Mouse (Mus musculus) intestine, embryonic 16.5 days (tissue): ENCODE measurements around the gene Hist2h2aa2. TPM values are rescaled to one million over a fixed set of nuclear protein-coding genes. Genes with fewer than 3 reads are reported as not detected.
"Not testable (repeated sequence)": the region's sequence is repeated elsewhere in the genome, so short reads cannot be mapped to it uniquely, and the experiment has no call there.

Source experiments
- ATAC-seq: fragments of 200-750 bp; cut with Nextera tagmentation; 2 replicates; pipeline ENCODE4 v1.8.0; 2017; ENCODE audit warnings: moderate TSS enrichment, moderate library complexity
- H3K27ac ChIP-seq: fragments of 300-500 bp; sonication (generic); 2 replicates; pipeline ENCODE4 v1.5.1; 2014; ENCODE audit warnings: mild to moderate bottlenecking, low read length
- H3K27me3 ChIP-seq: fragments of 300-500 bp; sonication (generic); replicated peaks from 2 replicates; pipeline ENCODE4 v1.6.1; 2014; ENCODE audit warnings: low read length, control low read depth, mixed read lengths; ENCODE audit not compliant: control insufficient read depth, insufficient read depth
- H3K36me3 ChIP-seq: fragments of 300-500 bp; sonication (generic); 2 replicates; pipeline ENCODE4 v1.6.1; 2014; ENCODE audit warnings: low read length, control low read depth; ENCODE audit not compliant: control insufficient read depth, insufficient read depth
- H3K4me1 ChIP-seq: fragments of 300-500 bp; sonication (generic); 2 replicates; pipeline ENCODE4 v1.6.1; 2014; ENCODE audit warnings: low read length, control low read depth, mixed read lengths; ENCODE audit not compliant: control insufficient read depth, insufficient read depth
- H3K4me2 ChIP-seq: fragments of 300-500 bp; sonication (generic); 2 replicates; pipeline ENCODE4 v1.6.1; 2014; ENCODE audit warnings: low read depth, low read length, control low read depth
- H3K4me3 ChIP-seq: fragments of 300-500 bp; sonication (generic); 2 replicates; pipeline ENCODE4 v1.5.1; 2014; ENCODE audit warnings: mild to moderate bottlenecking, low read length
- H3K9ac ChIP-seq: fragments of 300-500 bp; sonication (generic); 2 replicates; pipeline ENCODE4 v1.6.1; 2014; ENCODE audit warnings: low read depth, low read length
- H3K9me3 ChIP-seq: fragments of 300-500 bp; sonication (generic); 2 replicates; pipeline ENCODE4 v1.6.1; 2016; ENCODE audit warnings: low read length, control low read depth; ENCODE audit not compliant: control insufficient read depth
- WGBS: fragments of 180-500 bp; shearing (Covaris S2); extraction: QIAGEN DNeasy Blood & Tissue Kit; methylation state at CpG from one replicate; pipeline ENCODE4 v1.1.7; 2014; 5-methylcytosine and 5-hydroxymethylcytosine counted together
- polyA plus RNA-seq: library from polyadenylated mRNA; unstranded; fragments of >200 nt; fragmentation: Nextera tagmentation; extraction: Ambion mirVana; gene quantifications from 2 replicates; pipeline ENCODE4 v1.2.1, GENCODE M21; 2015

Gene Hist2h2aa2
- polyA plus RNA-seq, 1 experiment from 2014 or later = 37.3 TPM

- 0 out of 2 replicates have a peak overlapping the region, but pooled peaks have one; percentile 37 for H3K9ac ChIP-seq
- H3K4me3 ChIP-seq = peak overlapping the region; percentile 50
- ATAC-seq = no peak
- no peaks in the 10 kb centered on the region for H3K36me3 ChIP-seq
- 0 out of 2 replicates have a peak overlapping the region, but pooled peaks have one; percentile 9 for H3K27ac ChIP-seq
- H3K4me2 ChIP-seq = peak overlapping the region; percentile 56
- H3K27me3 ChIP-seq = no peaks in the 10 kb centered on the region
- peaks cover 23% of the 10 kb centered on the region for H3K4me1 ChIP-seq
- no peaks in the 10 kb centered on the region for H3K9me3 ChIP-seq
- WGBS = 34% methylated on average over 6 of the region's 6 CpGs
These were observed 8.3 kb upstream of the Hist2h2aa2 start for GRCm38 (mm10) chr3:96248141-96249033.

DNA sequence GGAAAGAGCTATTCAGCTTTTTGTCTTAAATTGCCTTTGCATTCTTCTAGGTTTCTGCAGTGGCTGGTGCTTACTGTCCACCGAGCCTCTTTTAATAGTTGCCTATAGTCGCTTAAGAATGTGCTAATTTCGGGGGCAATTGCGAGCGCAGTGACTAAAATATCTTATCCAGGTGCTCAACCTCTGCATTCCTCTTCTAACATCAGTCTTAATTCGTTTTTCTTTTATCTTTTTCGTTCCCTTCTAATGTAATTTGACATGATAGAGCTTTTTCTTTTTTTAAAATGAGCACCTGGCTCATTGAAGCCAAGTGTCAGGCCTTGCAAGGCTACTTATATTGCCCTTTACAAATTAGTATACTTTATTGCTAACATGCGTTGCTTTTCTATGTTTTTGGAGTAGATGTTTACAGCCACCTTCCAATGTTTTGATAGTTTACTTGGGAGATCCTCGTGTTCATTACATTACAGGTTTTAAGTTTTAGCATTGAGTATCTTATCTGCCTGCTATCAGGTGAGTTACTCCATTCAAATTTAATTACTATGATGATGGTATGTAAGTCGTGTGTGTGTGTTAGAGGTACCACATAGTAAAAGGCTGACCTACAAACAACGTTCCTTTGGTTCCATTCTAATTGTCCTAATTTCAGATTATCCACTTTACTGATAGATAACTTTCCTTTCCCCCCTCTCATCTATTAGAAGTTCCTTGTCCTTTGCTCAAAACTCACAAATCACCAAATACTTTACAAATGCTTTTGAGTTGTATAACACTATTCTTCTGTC, 7.5 kb upstream of the Hist2h2aa2 start:
- Histone ChIP-seq H3K4me3 (peak overlapping the region; percentile 50), H3K4me2 (peak overlapping the region; percentile 56), H3K9ac (peak overlapping the region; percentile 62), H3K9me3 (no peaks in the 10 kb centered on the region), H3K27ac (peak overlapping the region; percentile 50), H3K36me3 (no peaks in the 10 kb centered on the region), H3K4me1 (peaks cover 23% of the 10 kb centered on the region), H3K27me3 (no peaks in the 10 kb centered on the region)
- 4% methylated on average over 11 of the region's 11 CpGs for WGBS
- no peak for ATAC-seq

- Histone ChIP-seq H3K27ac (peak within 1 kb of the TSS; percentile 50), H3K4me2 (peak within 1 kb of the TSS; percentile 56), H3K9ac (peak within 1 kb of the TSS; percentile 62), H3K4me3 (peak within 1 kb of the TSS; percentile 50), H3K4me1 (peaks cover 23% of the 10 kb centered on the region)
- 0% methylated on average over 6 of the region's 47 CpGs for WGBS
- not testable (repeated sequence) for H3K9me3 ChIP-seq, H3K36me3 ChIP-seq, H3K27me3 ChIP-seq
- ATAC-seq = peak; percentile 92
These were observed 6.4 kb upstream of the Hist2h2aa2 start, which contains the start of gene Hist2h3c1 for GRCm38 (mm10) chr3:96246427-96246856. TSS of gene Hist2h3c1 (plus strand) at chr3:96246685.

GRCm38 (mm10) chr3:96246018-96246417, 5.9 kb upstream of the Hist2h2aa2 start:
- WGBS = 1% methylated on average over 10 of the region's 21 CpGs
- H3K27ac ChIP-seq, H3K36me3 ChIP-seq, H3K4me2 ChIP-seq, H3K27me3 ChIP-seq, ATAC-seq, H3K9ac ChIP-seq, H3K9me3 ChIP-seq: not testable (repeated sequence)
- Histone ChIP-seq H3K4me1 (peaks cover 23% of the 10 kb centered on the region), H3K4me3 (peak overlapping the region; percentile 38)

GRCm38 (mm10) chr3:96245003-96245886, 5.2 kb upstream of the Hist2h2aa2 start, which contains the start of gene Hist2h2aa1:
TSS of gene Hist2h2aa1 (plus strand) at chr3:96245497.
- not testable (repeated sequence) for H3K27me3 ChIP-seq, H3K36me3 ChIP-seq, H3K9me3 ChIP-seq
- Histone ChIP-seq H3K27ac (peak within 1 kb of the TSS; percentile 84), H3K4me1 (peaks cover 23% of the 10 kb centered on the region), H3K9ac (peak within 1 kb of the TSS; percentile 65), H3K4me2 (peak within 1 kb of the TSS; percentile 40), H3K4me3 (peak within 1 kb of the TSS; percentile 41)
- WGBS = 0% methylated on average over 29 of the region's 88 CpGs
- peak; percentile 85 for ATAC-seq

DNA sequence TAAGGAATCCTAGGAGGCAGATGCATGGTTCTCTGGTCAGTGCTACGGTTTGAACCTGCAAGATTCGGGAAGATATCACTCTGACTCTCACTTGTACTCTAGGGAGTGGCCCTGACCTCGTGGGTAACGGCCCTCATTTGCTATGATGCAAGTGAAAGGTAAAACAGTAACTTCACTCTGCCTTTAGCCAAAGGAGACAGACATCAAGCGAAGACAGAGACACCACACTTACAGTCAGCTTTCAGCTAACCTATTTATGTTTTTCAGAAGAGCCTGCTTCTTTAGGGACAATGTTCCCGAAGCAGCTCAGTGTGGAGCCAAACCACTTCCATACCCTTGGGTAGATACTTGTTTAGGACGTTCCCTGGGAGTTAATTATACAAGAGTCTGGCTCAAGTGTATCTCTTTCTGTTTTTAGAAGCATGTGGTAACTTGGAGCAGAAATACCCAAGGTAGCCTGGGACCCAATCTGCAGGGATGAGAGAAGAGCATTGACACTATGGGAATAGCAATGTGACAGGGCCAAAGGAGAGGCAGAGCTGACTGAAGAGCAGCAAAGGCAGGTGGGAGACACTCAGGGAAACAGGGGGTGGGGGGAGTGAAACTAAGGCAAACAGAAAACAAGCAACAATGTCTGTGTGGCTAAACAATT, 4.0 kb upstream of the Hist2h2aa2 start:
- Histone ChIP-seq H3K9ac (peak overlapping the region; percentile 65; the same call in 1 of the 2 replicates), H3K4me3 (no peak overlapping the region), H3K27me3 (no peaks in the 10 kb centered on the region), H3K4me2 (peak overlapping the region; percentile 40), H3K36me3 (no peaks in the 10 kb centered on the region), H3K9me3 (no peaks in the 10 kb centered on the region), H3K27ac (peak overlapping the region; percentile 84), H3K4me1 (peaks cover 21% of the 10 kb centered on the region)
- no peak for ATAC-seq
- 68% methylated on average over 7 of the region's 7 CpGs for WGBS

DNA sequence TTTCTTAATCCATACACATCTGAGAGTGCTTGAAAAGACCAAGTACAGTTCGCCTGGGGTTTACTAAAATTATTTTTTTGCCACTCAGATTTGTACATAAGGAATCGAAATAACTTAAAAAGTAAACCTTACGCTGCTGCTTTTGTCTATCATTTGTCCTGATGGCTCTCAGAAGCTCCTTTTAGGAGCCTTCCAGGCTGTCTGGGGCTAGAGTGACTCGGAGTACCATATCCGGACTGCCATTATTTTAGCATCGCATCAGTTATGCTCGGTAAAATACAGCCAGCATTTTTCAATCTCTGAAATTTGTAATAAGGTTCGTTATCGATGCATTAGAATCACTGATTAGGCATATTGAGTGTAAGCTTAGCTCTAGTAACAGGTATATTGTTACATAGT, 722 bp upstream of the Hist2h2aa2 start:
- no peaks in the 10 kb centered on the region for H3K36me3 ChIP-seq
- ATAC-seq = no peak
- no peaks in the 10 kb centered on the region for H3K9me3 ChIP-seq
- H3K4me1 ChIP-seq = peaks cover 21% of the 10 kb centered on the region
- H3K9ac ChIP-seq = peak overlapping the region; percentile 59
- peak overlapping the region; percentile 84 for H3K27ac ChIP-seq
- H3K27me3 ChIP-seq = no peaks in the 10 kb centered on the region
- WGBS = 78% methylated on average over 9 of the region's 9 CpGs
- peak overlapping the region; percentile 43 for H3K4me2 ChIP-seq
- no peak overlapping the region; the same call in 1 of the 2 replicates for H3K4me3 ChIP-seq

DNA sequence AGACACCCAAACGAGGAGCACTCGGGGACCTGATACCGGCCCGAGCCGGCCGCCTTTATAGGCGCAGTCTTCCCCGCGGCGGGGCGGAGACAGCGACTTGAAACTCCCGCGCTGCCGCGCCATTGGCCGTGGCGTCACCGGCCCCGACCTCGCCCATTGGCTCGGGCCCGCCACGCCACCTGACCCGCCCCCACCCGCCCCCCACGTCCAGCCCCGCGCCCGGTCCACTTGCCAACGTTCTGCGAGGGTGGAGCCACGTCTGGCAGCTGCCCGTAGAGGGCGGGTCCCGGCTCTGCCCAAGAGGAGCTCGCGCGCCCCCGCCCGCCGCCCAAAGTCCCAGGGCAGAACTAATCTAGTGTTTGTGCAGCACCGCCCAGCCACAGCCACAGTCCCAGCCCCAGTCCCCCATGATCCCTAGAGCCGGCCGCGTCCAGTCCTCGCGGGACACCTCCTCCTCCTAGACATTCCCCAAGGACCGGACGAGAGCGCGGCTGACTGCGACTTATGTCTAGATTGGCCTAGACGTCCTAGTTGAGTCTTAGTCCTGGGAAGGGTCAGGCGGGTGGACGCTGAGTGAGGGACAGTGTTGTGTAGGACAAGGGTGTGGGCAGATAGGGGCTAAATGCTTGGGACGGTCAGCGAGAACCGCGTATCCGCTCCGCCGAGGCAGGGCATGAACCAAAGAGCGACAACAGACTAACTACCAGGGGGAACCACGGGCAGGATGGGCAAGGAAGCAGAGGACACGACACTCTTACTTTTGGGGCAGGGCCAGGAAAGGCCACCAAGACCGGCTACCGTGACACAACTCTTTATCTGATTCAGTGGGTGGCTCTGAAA, 902 bp downstream of the Hist2h2aa2 start, which contains the start of gene Hist2h3c2:
Gene Hist2h3c2, minus strand, starts transcription at position 174 of the 840 bp plus-strand sequence.
- not testable (repeated sequence) for H3K9me3 ChIP-seq, H3K27me3 ChIP-seq, H3K36me3 ChIP-seq
- 0% methylated on average over 18 of the region's 68 CpGs for WGBS
- peak within 1 kb of the TSS; percentile 55 for H3K4me3 ChIP-seq
- peak within 1 kb of the TSS; percentile 72 for H3K27ac ChIP-seq
- peak within 1 kb of the TSS; percentile 71 for H3K4me2 ChIP-seq
- ATAC-seq = peak; percentile 92
- peaks cover 18% of the 10 kb centered on the region for H3K4me1 ChIP-seq
- H3K9ac ChIP-seq = peak within 1 kb of the TSS; percentile 65
